Mouse (Mus musculus) forebrain, embryonic 11.5 days (tissue): ENCODE measurements around the gene Khdc1b. TPM values are rescaled to one million over a fixed set of nuclear protein-coding genes. Genes with fewer than 3 reads are reported as not detected.

Experiments used
- polyA plus RNA-seq: library from polyadenylated mRNA; unstranded; fragments of >200 nt; fragmentation: Nextera tagmentation; extraction: Ambion mirVana; gene quantifications from 2 replicates; pipeline ENCODE4 v1.2.1, GENCODE M21; 2014

Khdc1b gene
- polyA plus RNA-seq, 1 experiment from 2014 or later = not detected

Other genes with a start within 250 kb of the Khdc1b start
- 10.9 and 12.1 TPM in 2 replicates for gene Tmem14a, start 165.0 kb upstream of the Khdc1b start, polyA plus RNA-seq
- 0.25 TPM in 1 of 2 replicates, not detected in the other for gene Gsta3, start 143.0 kb upstream of the Khdc1b start, polyA plus RNA-seq
- not detected in 2 replicates for gene Khdc1a, start 33.9 kb upstream of the Khdc1b start, polyA plus RNA-seq
- not detected in 2 replicates for gene Khdc1c, start 15.2 kb upstream of the Khdc1b start, polyA plus RNA-seq